Mouse (Mus musculus) heart, postnatal 0 days (tissue): Measurements from ENCODE around the gene Mas1. TPM values are rescaled to one million over a fixed set of nuclear protein-coding genes. Genes with fewer than 3 reads are reported as not detected.

ENCODE experiments used
- ATAC-seq: fragments of 200-750 bp; cut with Nextera tagmentation; 2 replicates; pipeline ENCODE4 v1.8.0; 2017; ENCODE audit warnings: low read depth, moderate number of reproducible peaks, moderate library complexity; ENCODE audit not compliant: insufficient read depth
- DNase-seq: peaks from one replicate; pipeline ENCODE4 v3.0.0-alpha.2; 2016; ENCODE audit warnings: low spot score
- H3K27ac ChIP-seq: fragments of 300-500 bp; sonication (generic); 2 replicates; pipeline ENCODE4 v1.5.1; 2014; ENCODE audit warnings: low read depth, mild to moderate bottlenecking
- H3K27me3 ChIP-seq: fragments of 300-500 bp; sonication (generic); 2 replicates; pipeline ENCODE4 v1.6.1; 2014; ENCODE audit warnings: low read length, mixed read lengths; ENCODE audit not compliant: control insufficient read depth, insufficient read depth
- H3K36me3 ChIP-seq: fragments of 300-500 bp; sonication (generic); replicated peaks from 2 replicates; pipeline ENCODE4 v1.6.1; 2014; ENCODE audit warnings: low read length, mixed read lengths; ENCODE audit not compliant: control insufficient read depth, insufficient read depth
- H3K4me1 ChIP-seq: fragments of 300-500 bp; sonication (generic); 2 replicates; pipeline ENCODE4 v1.6.1; 2014; ENCODE audit warnings: antibody characterized with exemption; ENCODE audit not compliant: control insufficient read depth, insufficient read depth
- H3K4me2 ChIP-seq: fragments of 300-500 bp; sonication (generic); 2 replicates; pipeline ENCODE4 v1.6.1; 2014; ENCODE audit warnings: low read depth, mild to moderate bottlenecking, low read length, moderate library complexity
- H3K4me3 ChIP-seq: fragments of 300-500 bp; sonication (generic); 2 replicates; pipeline ENCODE4 v1.5.1; 2014; ENCODE audit warnings: low read depth, low read length
- H3K9ac ChIP-seq: fragments of 300-500 bp; sonication (generic); replicated peaks from 2 replicates; pipeline ENCODE4 v1.6.1; 2014; ENCODE audit warnings: low read depth, low read length, mixed read lengths
- H3K9me3 ChIP-seq: fragments of 300-500 bp; sonication (generic); replicated peaks from 2 replicates; pipeline ENCODE4 v1.6.1; 2016; ENCODE audit warnings: low read length; ENCODE audit not compliant: control insufficient read depth
- CTCF ChIP-seq: IDR thresholded peaks from 2 replicates; pipeline ENCODE4 v1.5.1; 2016; ENCODE audit warnings: antibody characterized with exemption, control low read depth, low read depth
- EP300 ChIP-seq: IDR thresholded peaks from 2 replicates; pipeline ENCODE4 v1.6.1; 2016; ENCODE audit warnings: antibody characterized with exemption, low read depth
- WGBS: fragments of 180-500 bp; shearing (Covaris S2); extraction: QIAGEN DNeasy Blood & Tissue Kit; methylation state at CpG from one replicate; pipeline ENCODE4 v1.1.7; 2014; 5-methylcytosine and 5-hydroxymethylcytosine counted together
- polyA plus RNA-seq: library from polyadenylated mRNA; unstranded; fragments of >200 nt; fragmentation: Nextera tagmentation; extraction: Ambion mirVana; gene quantifications from 2 replicates; pipeline ENCODE4 v1.2.1, GENCODE M21; 2015
- total RNA-seq: library from RNA; depleted of rRNA; stranded (reverse); fragments of >200 nt; gene quantifications from 2 replicates; pipeline ENCODE4 v1.2.3, GENCODE M21; 2014; ENCODE audit warnings: low replicate concordance

Mas1 gene
- total and polyA plus RNA-seq, 2 experiments from 2014 or later, result 0.27 TPM; not detected in 1

- TF ChIP-seq CTCF, result no peak
- no peak for TF ChIP-seq EP300
- no peak overlapping the region for H3K9ac ChIP-seq
- H3K9me3 ChIP-seq, result no peaks in the 10 kb centered on the region
- no peaks in the 10 kb centered on the region for H3K36me3 ChIP-seq
- no peak overlapping the region for H3K4me3 ChIP-seq
- no peak overlapping the region for H3K27ac ChIP-seq
- no peaks in the 10 kb centered on the region for H3K4me1 ChIP-seq
- no peak overlapping the region for H3K4me2 ChIP-seq
- 62% methylated on average over 5 of the region's 5 CpGs for WGBS
- no peaks in the 10 kb centered on the region for H3K27me3 ChIP-seq
- DNase-seq (no peak), ATAC-seq (no peak)
Measured at GRCm38 (mm10) chr17:12846474-12846873, 21.5 kb downstream of the Mas1 start.

DNA sequence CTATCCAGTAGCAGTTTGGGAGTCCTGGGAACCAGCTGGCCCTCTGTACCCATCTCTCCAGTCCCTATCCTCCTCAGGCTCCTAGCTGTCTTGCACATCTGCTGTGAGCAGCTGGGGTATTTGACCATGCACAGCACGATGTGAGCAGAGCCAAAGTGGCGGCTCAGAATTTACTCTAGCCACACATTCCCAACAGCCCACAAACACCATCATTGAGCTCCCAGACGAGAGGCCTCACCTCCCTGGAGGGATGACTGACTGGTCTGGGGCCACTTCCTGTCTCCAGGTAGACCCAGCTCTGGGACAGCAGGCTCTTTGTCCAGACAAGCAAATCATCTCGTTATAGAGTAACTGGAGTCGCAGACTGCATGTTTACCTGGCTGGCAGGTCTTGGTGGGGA lies 22.1 kb downstream of the Mas1 start:
- no peak for TF ChIP-seq CTCF
- Histone ChIP-seq H3K9ac (no peak overlapping the region), H3K9me3 (no peaks in the 10 kb centered on the region), H3K36me3 (no peaks in the 10 kb centered on the region), H3K4me3 (no peak overlapping the region), H3K27ac (no peak overlapping the region), H3K27me3 (no peaks in the 10 kb centered on the region), H3K4me1 (no peaks in the 10 kb centered on the region), H3K4me2 (no peak overlapping the region)
- WGBS, result 48% methylated on average over 5 of the region's 5 CpGs
- DNase-seq (no peak), ATAC-seq (no peak)

- Histone ChIP-seq H3K9me3 (no peaks in the 10 kb centered on the region), H3K27me3 (no peaks in the 10 kb centered on the region), H3K4me3 (no peak overlapping the region), H3K27ac (no peak overlapping the region), H3K4me1 (no peaks in the 10 kb centered on the region), H3K9ac (no peak overlapping the region), H3K4me2 (no peak overlapping the region), H3K36me3 (no peaks in the 10 kb centered on the region)
- DNase-seq (no peak), ATAC-seq (no peak)
- 71% methylated on average over 4 of the region's 4 CpGs for WGBS
- TF ChIP-seq EP300 (no peak), CTCF (no peak)
Measured at GRCm38 (mm10) chr17:12844540-12844939, 23.4 kb downstream of the Mas1 start.

DNA sequence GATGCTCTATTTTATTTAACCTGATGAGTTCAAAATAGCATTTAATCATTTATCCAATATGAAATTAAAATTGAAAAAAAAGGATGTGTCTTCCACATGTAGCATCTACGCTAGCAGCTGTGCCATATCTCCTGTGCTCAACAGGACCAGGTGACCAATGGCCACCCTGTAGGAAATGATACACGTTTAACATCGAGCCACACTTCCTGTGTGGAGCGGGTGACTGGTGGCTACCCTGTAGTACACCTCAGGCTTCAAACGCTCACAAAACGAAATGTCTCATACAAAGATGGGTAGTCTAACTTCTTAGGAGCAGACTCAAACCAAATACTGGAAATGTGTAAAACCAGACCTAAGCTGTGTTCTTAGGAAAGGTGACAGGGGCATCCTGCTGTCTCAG lies 24.1 kb downstream of the Mas1 start:
- no peak for ATAC-seq

DNA sequence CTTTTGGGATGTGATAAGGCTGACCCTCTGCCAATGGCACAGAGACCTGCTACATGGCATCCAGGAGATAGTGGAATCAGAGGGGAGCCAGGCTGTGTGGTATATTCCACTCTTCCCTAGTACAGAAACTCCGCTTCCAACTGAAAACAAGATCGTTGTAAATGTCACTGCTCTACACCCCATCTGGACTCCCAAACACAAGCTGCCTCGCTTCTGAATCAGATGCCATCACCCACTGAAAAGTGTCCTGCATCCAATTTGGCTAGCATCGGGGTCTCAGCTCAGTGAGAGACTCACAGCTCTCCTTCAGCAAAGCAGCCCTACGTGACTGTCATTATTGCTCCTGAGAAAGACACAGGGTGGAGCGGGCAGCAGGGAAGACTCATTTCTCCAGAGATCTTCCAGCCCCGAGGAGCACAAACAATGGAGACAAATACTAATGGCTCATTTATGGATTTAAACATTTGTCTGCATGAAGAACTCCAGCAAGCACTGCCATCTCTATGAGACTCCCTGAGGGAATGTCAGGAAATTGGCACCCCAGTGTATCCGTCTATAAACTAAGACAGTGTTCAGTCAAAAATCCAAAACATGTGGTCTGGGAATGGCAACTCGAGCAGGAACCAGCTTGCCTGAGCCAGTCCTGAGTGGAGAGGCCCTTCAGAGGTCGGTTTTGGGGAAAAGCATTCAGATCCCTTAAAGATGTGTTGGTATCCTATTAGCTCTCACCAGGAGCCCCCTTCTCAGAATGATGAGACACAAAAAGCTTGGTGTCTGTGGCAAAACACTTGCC lies 28.3 kb downstream of the Mas1 start:
- Histone ChIP-seq H3K36me3 (no peaks in the 10 kb centered on the region), H3K4me3 (no peak overlapping the region), H3K9me3 (no peaks in the 10 kb centered on the region), H3K4me1 (no peaks in the 10 kb centered on the region), H3K9ac (no peak overlapping the region), H3K27ac (no peak overlapping the region), H3K27me3 (no peaks in the 10 kb centered on the region), H3K4me2 (no peak overlapping the region)
- ATAC-seq (no peak), DNase-seq (no peak)
- TF ChIP-seq EP300, result no peak
- no peak for TF ChIP-seq CTCF
- WGBS, result 63% methylated on average over 10 of the region's 10 CpGs

More for the DNA sequence above, 24.1 kb downstream of the Mas1 start:
- TF ChIP-seq CTCF (no peak), EP300 (no peak)
- no peaks in the 10 kb centered on the region for H3K9me3 ChIP-seq
- H3K27ac ChIP-seq, result no peak overlapping the region
- H3K9ac ChIP-seq, result no peak overlapping the region
- H3K4me3 ChIP-seq, result no peak overlapping the region
- 77% methylated on average over 6 of the region's 6 CpGs for WGBS
- H3K36me3 ChIP-seq, result no peaks in the 10 kb centered on the region
- H3K27me3 ChIP-seq, result no peaks in the 10 kb centered on the region
- no peaks in the 10 kb centered on the region for H3K4me1 ChIP-seq
- DNase-seq, result no peak
- H3K4me2 ChIP-seq, result no peak overlapping the region

DNA sequence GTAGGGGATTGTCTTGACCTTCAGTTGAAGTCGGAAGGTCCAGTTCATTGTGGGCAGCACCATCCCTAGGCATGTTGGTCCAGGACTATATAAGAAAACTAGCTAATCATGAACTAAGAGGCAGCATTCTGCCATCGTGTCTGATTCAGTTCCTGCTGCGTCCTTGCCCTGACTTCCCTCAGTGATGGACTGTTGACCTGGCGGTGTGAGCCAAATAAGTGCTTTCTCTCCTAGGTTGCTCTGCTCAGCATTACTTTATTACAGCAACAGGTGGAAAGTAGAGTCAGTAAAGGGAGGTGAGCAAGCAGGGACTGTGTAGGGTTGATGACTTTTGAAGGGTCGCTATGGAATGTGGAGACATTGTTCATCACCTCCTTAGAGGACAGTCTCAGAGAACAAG lies 32.2 kb downstream of the Mas1 start:
- Histone ChIP-seq H3K27me3 (no peaks in the 10 kb centered on the region), H3K4me2 (no peak overlapping the region), H3K4me3 (no peak overlapping the region), H3K4me1 (no peaks in the 10 kb centered on the region), H3K27ac (no peak overlapping the region), H3K9me3 (no peaks in the 10 kb centered on the region), H3K9ac (no peak overlapping the region), H3K36me3 (no peaks in the 10 kb centered on the region)
- 94% methylated on average over 5 of the region's 5 CpGs for WGBS
- DNase-seq (no peak), ATAC-seq (no peak)
- no peak for TF ChIP-seq EP300
- no peak for TF ChIP-seq CTCF
